Mouse (Mus musculus) heart, postnatal 0 days (tissue): ENCODE measurements around the gene Il17c. TPM values are rescaled to one million over a fixed set of nuclear protein-coding genes. Genes with fewer than 3 reads are reported as not detected.

ENCODE experiments used
- ATAC-seq: fragments of 200-750 bp; cut with Nextera tagmentation; 2 replicates; pipeline ENCODE4 v1.8.0; 2017; ENCODE audit warnings: low read depth, moderate number of reproducible peaks, moderate library complexity; ENCODE audit not compliant: insufficient read depth
- DNase-seq: peaks from one replicate; pipeline ENCODE4 v3.0.0-alpha.2; 2016; ENCODE audit warnings: low spot score
- H3K27ac ChIP-seq: fragments of 300-500 bp; sonication (generic); 2 replicates; pipeline ENCODE4 v1.5.1; 2014; ENCODE audit warnings: low read depth, mild to moderate bottlenecking
- H3K27me3 ChIP-seq: fragments of 300-500 bp; sonication (generic); 2 replicates; pipeline ENCODE4 v1.6.1; 2014; ENCODE audit warnings: low read length, mixed read lengths; ENCODE audit not compliant: control insufficient read depth, insufficient read depth
- H3K36me3 ChIP-seq: fragments of 300-500 bp; sonication (generic); replicated peaks from 2 replicates; pipeline ENCODE4 v1.6.1; 2014; ENCODE audit warnings: low read length, mixed read lengths; ENCODE audit not compliant: control insufficient read depth, insufficient read depth
- H3K4me1 ChIP-seq: fragments of 300-500 bp; sonication (generic); 2 replicates; pipeline ENCODE4 v1.6.1; 2014; ENCODE audit warnings: antibody characterized with exemption; ENCODE audit not compliant: control insufficient read depth, insufficient read depth
- H3K4me2 ChIP-seq: fragments of 300-500 bp; sonication (generic); 2 replicates; pipeline ENCODE4 v1.6.1; 2014; ENCODE audit warnings: low read depth, mild to moderate bottlenecking, low read length, moderate library complexity
- H3K4me3 ChIP-seq: fragments of 300-500 bp; sonication (generic); 2 replicates; pipeline ENCODE4 v1.5.1; 2014; ENCODE audit warnings: low read depth, low read length
- H3K9ac ChIP-seq: fragments of 300-500 bp; sonication (generic); replicated peaks from 2 replicates; pipeline ENCODE4 v1.6.1; 2014; ENCODE audit warnings: low read depth, low read length, mixed read lengths
- H3K9me3 ChIP-seq: fragments of 300-500 bp; sonication (generic); replicated peaks from 2 replicates; pipeline ENCODE4 v1.6.1; 2016; ENCODE audit warnings: low read length; ENCODE audit not compliant: control insufficient read depth
- CTCF ChIP-seq: IDR thresholded peaks from 2 replicates; pipeline ENCODE4 v1.5.1; 2016; ENCODE audit warnings: antibody characterized with exemption, control low read depth, low read depth
- EP300 ChIP-seq: IDR thresholded peaks from 2 replicates; pipeline ENCODE4 v1.6.1; 2016; ENCODE audit warnings: antibody characterized with exemption, low read depth
- WGBS: fragments of 180-500 bp; shearing (Covaris S2); extraction: QIAGEN DNeasy Blood & Tissue Kit; methylation state at CpG from one replicate; pipeline ENCODE4 v1.1.7; 2014; 5-methylcytosine and 5-hydroxymethylcytosine counted together
- polyA plus RNA-seq: library from polyadenylated mRNA; unstranded; fragments of >200 nt; fragmentation: Nextera tagmentation; extraction: Ambion mirVana; gene quantifications from 2 replicates; pipeline ENCODE4 v1.2.1, GENCODE M21; 2015
- total RNA-seq: library from RNA; depleted of rRNA; stranded (reverse); fragments of >200 nt; gene quantifications from 2 replicates; pipeline ENCODE4 v1.2.3, GENCODE M21; 2014; ENCODE audit warnings: low replicate concordance

Il17c gene
- total and polyA plus RNA-seq, 2 experiments from 2014 or later = not detected

DNA sequence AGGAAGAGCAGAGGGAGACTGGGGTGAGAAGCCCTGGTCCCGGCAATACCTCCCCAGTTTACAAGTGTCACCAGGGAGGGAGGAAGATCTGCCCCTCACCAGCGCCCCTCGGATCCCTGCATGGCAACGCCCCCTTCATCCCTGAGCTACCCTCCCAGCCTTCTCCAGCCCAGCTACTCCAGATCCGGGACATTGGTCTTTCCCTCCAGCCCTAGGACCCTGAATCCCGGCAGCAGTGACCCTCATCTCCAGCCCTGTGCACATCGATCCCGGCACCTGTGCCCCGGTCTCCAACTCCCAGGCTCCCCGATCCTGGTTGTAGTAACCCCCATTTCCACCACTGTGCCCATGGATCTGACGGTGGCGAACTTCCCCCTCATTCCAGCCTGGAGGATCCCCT is 21.0 kb downstream of the Il17c start:
- Histone ChIP-seq H3K4me1 (peaks cover 7% of the 10 kb centered on the region), H3K4me2 (peak overlapping the region; percentile 91), H3K36me3 (no peaks in the 10 kb centered on the region; the same call in 1 of the 2 replicates), H3K27me3 (no peaks in the 10 kb centered on the region), H3K27ac (peak overlapping the region; percentile 16; the same call in 1 of the 2 replicates), H3K4me3 (peak overlapping the region; percentile 61), H3K9me3 (no peaks in the 10 kb centered on the region), H3K9ac (peak overlapping the region; percentile 65)
- TF ChIP-seq CTCF (no peak), EP300 (no peak)
- 0% methylated on average over 12 of the region's 12 CpGs for WGBS
- DNase-seq = no peak
- no peak for ATAC-seq

DNA sequence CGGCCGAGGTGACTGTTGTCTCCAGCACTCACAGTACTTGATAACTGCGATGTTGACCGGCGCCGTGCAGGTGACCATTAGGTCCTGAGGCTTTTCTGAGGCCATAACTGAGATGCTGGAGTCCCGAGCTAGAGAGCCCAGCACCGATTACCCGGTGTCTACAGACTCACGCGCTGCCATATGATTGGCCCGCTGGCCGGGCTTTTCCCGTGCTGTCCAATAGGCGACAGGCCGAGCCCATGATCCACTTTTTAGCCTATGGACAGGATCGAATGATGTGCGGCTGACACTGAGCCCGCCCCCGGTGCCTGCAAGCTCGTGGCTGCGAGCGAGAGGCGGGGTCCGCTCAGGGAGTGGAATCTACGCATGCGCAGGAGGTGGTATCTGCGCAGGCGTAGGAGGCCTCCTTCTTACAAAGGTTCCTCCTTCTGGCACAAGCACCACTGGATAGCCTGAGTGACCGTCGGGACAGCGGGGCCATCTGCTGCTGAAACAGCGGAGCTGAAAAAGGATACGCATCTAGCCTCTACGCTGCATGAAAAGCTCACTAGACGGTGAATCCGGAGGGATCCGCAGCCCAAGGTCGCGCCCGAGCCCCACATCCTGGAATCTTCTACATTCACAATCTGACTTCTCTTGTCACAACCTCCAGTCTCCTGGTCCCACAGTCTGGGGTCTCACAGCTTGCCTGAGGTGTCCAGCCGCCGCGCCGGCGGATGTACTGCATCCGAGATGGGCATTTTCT is 21.6 kb downstream of the Il17c start, which contains the start of gene Mvd:
Mvd (minus strand) TSS at position 161 of the 745 bp plus-strand sequence.
- Histone ChIP-seq H3K27me3 (no peaks in the 10 kb centered on the region), H3K4me1 (peaks cover 7% of the 10 kb centered on the region), H3K4me2 (peak within 1 kb of the TSS; percentile 91), H3K36me3 (no peaks in the 10 kb centered on the region; the same call in 1 of the 2 replicates), H3K27ac (peak within 1 kb of the TSS; percentile 89), H3K9ac (peak within 1 kb of the TSS; percentile 65), H3K4me3 (peak within 1 kb of the TSS; percentile 61), H3K9me3 (no peaks in the 10 kb centered on the region)
- ATAC-seq (peak; percentile 95), DNase-seq (peak; percentile 99)
- TF ChIP-seq CTCF (peak; percentile 52), EP300 (0 out of 2 replicates have a peak, but pooled peaks have one; percentile 43)
- 0% methylated on average over 47 of the region's 47 CpGs for WGBS

DNA sequence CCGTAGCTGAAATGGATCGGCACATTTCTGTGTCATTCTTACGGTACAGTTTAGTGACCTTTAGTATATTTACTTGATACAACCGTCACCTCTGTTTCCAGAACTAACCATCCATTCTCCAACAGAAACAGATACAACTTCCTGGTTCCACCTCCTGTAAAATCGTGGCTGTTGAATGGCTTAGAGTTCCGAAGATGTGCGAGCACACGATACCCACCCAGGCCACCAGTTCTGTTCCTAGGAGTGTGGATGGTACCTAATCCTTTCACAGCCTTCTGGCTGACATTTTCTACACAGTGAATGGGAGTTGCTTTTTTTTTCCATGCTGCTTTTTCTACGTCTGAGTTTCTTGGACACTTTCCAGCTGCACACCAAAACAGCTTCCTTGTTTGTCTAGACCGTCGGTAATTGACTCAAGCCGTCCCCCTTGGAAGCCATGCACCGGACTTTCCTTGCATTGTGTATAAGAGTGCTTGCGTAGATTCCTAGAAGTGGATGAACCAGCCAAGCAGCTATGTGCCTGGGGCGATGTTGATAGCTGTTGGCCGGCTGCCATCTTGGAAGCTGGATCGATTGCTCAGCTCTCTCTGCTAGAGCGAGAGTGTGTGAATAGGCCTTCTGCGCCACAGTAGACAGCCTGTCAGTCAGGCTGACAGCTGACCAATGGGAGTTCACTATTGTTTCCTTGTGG is 22.4 kb downstream of the Il17c start:
- peak overlapping the region; percentile 61 for H3K4me3 ChIP-seq
- H3K27ac ChIP-seq = peak overlapping the region; percentile 89
- WGBS = 2% methylated on average over 19 of the region's 19 CpGs
- peak; percentile 84 for DNase-seq
- peak; percentile 45 for ATAC-seq
- peak overlapping the region; percentile 58 for H3K9ac ChIP-seq
- no peaks in the 10 kb centered on the region for H3K27me3 ChIP-seq
- H3K4me2 ChIP-seq = peak overlapping the region; percentile 91
- peaks cover 7% of the 10 kb centered on the region for H3K4me1 ChIP-seq
- no peaks in the 10 kb centered on the region for H3K9me3 ChIP-seq
- no peak for TF ChIP-seq EP300
- TF ChIP-seq CTCF = no peak
- H3K36me3 ChIP-seq = no peaks in the 10 kb centered on the region

DNA sequence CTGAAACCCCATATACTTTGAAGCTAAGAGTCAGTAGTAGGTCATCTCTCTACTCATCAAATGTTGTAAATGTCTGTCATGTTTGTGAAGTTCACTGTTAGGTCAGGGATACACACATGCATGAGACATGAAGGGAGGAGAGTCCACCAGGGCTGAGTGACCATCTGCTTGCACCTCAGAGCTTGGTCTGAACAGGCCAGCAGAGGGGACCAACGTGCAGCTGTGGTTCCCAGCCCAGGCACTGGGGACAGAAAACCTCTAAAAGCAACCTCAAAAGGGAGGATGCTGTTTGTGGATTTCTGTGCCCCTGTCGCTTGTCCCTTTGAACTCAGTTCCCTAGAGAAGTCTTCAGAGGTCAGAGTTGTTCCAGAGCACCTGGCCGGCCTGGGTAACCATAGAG is 23.4 kb downstream of the Il17c start:
- Histone ChIP-seq H3K4me2 (peak overlapping the region; percentile 91), H3K36me3 (no peaks in the 10 kb centered on the region), H3K27me3 (no peaks in the 10 kb centered on the region), H3K9me3 (no peaks in the 10 kb centered on the region), H3K27ac (peak overlapping the region; percentile 89), H3K9ac (0 out of 2 replicates have a peak overlapping the region, but pooled peaks have one; percentile 2), H3K4me3 (no peak overlapping the region), H3K4me1 (peaks cover 8% of the 10 kb centered on the region)
- DNase-seq (no peak), ATAC-seq (no peak)
- 47% methylated on average over 3 of the region's 3 CpGs for WGBS
- TF ChIP-seq CTCF (peak; percentile 52), EP300 (no peak)

DNA sequence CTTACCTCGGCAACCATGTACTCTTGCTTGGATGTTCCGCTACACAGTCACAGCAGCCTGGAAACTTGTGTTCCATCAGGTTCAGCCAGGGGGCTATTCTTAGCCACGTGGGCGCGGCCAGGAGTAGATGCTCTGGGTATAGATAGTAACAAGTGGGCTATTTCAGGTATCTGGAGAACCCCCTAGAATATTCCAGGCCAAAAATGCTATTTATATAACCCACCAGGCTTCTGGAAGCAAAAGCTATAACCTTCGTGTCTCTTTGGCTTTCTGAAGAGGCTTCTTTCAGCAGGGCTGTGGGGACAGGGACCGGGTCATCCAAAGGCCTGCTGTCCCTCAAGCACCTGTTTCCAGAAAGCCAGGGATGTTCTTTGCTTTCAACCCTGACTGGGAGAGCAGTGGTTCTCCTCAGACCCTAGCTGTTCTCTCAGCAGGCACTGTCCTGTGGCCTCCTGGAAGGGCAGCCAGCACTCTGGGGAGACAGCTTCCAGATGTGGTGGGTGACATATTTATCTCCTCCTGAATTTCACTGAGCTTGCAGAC is 29.4 kb downstream of the Il17c start:
- DNase-seq = peak; percentile 73
- Histone ChIP-seq H3K27me3 (no peaks in the 10 kb centered on the region), H3K27ac (peak overlapping the region; percentile 82), H3K9ac (no peak overlapping the region), H3K4me3 (no peak overlapping the region), H3K4me2 (peak overlapping the region; percentile 6), H3K9me3 (no peaks in the 10 kb centered on the region), H3K4me1 (peaks cover 16% of the 10 kb centered on the region), H3K36me3 (no peaks in the 10 kb centered on the region)
- TF ChIP-seq EP300 = 0 out of 2 replicates have a peak, but pooled peaks have one; percentile 19
- peak; percentile 32 for TF ChIP-seq CTCF
- WGBS = 29% methylated on average over 7 of the region's 7 CpGs
- peak; percentile 86 for ATAC-seq
